Mouse (Mus musculus): Measurements from ENCODE around the gene Cdpf1.

DNA sequence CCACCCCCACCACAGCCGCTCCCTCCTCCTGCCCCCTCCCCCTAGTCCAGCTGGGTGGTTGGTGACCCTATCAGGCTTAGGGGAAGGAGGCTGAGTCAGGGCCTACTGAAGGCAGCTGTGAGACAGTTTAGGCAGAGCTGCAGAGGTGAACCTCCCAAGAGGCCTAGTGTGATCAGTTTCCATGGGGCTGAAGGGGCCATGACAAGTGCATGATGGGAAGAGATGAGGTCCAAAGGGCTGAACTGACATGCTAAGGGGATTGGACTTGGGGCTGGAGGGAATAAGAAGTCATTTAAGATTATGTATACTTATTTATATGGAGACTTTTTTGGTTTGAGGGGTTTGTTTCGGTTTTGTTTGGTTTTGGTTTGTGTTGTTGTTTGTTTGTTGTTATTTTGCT, 35.3 kb downstream of the Cdpf1 start:
- no peak for TF ChIP-seq CTCF (IDR thresholded peaks at IDR 0.05; ENCODE audit: extremely low read depth, insufficient read length, insufficient replicate concordance, low read depth, low read length)
- no peak for TF ChIP-seq POLR2A (IDR thresholded peaks at IDR 0.05; ENCODE audit: low read depth, low read length)
